In the genomic region with DNA sequence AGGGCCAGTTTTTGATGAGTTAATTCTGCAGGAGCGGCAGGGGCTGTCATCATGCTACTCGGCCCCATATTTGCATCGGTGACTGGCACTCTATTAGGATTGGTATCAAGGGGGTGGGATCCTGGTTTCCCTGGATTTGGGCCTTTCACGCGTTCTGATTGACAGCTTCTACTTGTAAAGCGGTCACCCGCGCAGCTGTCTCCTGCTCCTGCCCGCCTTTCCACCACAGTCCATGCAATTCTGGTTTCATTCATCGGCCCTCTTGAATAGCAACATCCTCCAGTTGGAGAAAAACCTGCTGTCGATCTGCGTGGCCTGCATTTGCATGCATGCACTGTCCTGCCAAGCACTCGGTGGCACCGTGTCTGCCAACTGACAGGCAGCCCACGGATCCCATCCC, we compare ENCODE assay signal across 12 mouse cellular contexts.
A peak's percentile ranks its signal among the peaks of the same experiment; 100 is the strongest.
DNase-seq lines count a peak whose midpoint lies in the region; ATAC-seq and TF ChIP-seq lines count a peak whose summit lies in the region.
"Had no signal": no experiment of that assay in that cellular context is flagged by ENCODE, and none has a peak within 500 bp of the region (broad histone marks: within the 10 kb centered on the region; RNA-seq: fewer than 3 reads in every experiment).

No protein-coding gene starts in this region.

- DNase-seq in layer of hippocampus, postnatal 14 days (ENCODE audit: low spot score in 2 of 2): peak; percentile 16 to 26
- DNase-seq in layer of hippocampus, postnatal 36 days: no peak
- peak; percentile 16 for DNase-seq in embryonic facial prominence, embryonic 10.5 days (ENCODE audit: low spot score)
- peak; percentile 48 for DNase-seq in forebrain, postnatal 0 days
- DNase-seq in gastrocnemius, postnatal 14 days: no peak
- no peak for DNase-seq in kidney, postnatal 36 days
- DNase-seq in cerebellum, postnatal 4 days (ENCODE audit: low spot score in 2 of 2): no peak
- DNase-seq: cerebellum, adult 8-10 months; lung, adult 2 months had no signal

- H3K27ac ChIP-seq in embryonic facial prominence, embryonic 10.5 days (replicated peaks): no peak overlapping the region
- no peak overlapping the region for H3K27ac ChIP-seq in forebrain, postnatal 0 days (ENCODE audit: low read depth, low read length)
- H3K27ac ChIP-seq in midbrain, embryonic 12.5 days (replicated peaks): peak overlapping the region; percentile 60
- H3K27ac ChIP-seq: embryonic facial prominence, embryonic 15.5 days; heart, embryonic 10.5 days had no signal

- WGBS in embryonic facial prominence, embryonic 10.5 days: 67% methylated on average over 15 of the region's 15 CpGs
- 13% methylated on average over 15 of the region's 15 CpGs for WGBS in forebrain, postnatal 0 days
- WGBS in midbrain, embryonic 12.5 days: 17% methylated on average over 15 of the region's 15 CpGs

- peak overlapping the region; percentile 23 for H3K4me2 ChIP-seq in forebrain, postnatal 0 days (ENCODE audit: low read depth)
- peak overlapping the region; percentile 30 for H3K4me2 ChIP-seq in midbrain, embryonic 12.5 days (replicated peaks)
- H3K4me2 ChIP-seq: embryonic facial prominence, embryonic 15.5 days had no signal

- intact Hi-C loops in gastrocnemius, postnatal 14 days (cut with DNase I; ENCODE audit: low total_unique reads): no loop called here

- H3K27me3 ChIP-seq in embryonic facial prominence, embryonic 10.5 days (replicated peaks; ENCODE audit: low read depth, poor library complexity, severe bottlenecking): peaks cover 12% of the 10 kb centered on the region; the same call in 1 of the 2 replicates
- H3K27me3 ChIP-seq in forebrain, postnatal 0 days (ENCODE audit: insufficient read depth, low read length): no peaks in the 10 kb centered on the region
- H3K27me3 ChIP-seq in midbrain, embryonic 12.5 days: peaks cover 41% of the 10 kb centered on the region
- H3K27me3 ChIP-seq: embryonic facial prominence, embryonic 15.5 days had no signal

- no peak overlapping the region for H3K9ac ChIP-seq in forebrain, postnatal 0 days
- no peak overlapping the region for H3K9ac ChIP-seq in midbrain, embryonic 12.5 days (replicated peaks)
- H3K9ac ChIP-seq: embryonic facial prominence, embryonic 15.5 days had no signal

- no peak overlapping the region for H3K4me3 ChIP-seq in embryonic facial prominence, embryonic 10.5 days
- no peak overlapping the region for H3K4me3 ChIP-seq in forebrain, postnatal 0 days (ENCODE audit: low read depth, low read length)
- H3K4me3 ChIP-seq in midbrain, embryonic 12.5 days: no peak overlapping the region
- H3K4me3 ChIP-seq: embryonic facial prominence, embryonic 15.5 days; heart, embryonic 10.5 days had no signal

- H3K36me3 ChIP-seq in embryonic facial prominence, embryonic 10.5 days (replicated peaks): no peaks in the 10 kb centered on the region
- H3K36me3 ChIP-seq in forebrain, postnatal 0 days (ENCODE audit: insufficient read depth): no peaks in the 10 kb centered on the region
- no peaks in the 10 kb centered on the region for H3K36me3 ChIP-seq in midbrain, embryonic 12.5 days
- H3K36me3 ChIP-seq: embryonic facial prominence, embryonic 15.5 days; heart, embryonic 10.5 days had no signal

- H3K4me1 ChIP-seq in embryonic facial prominence, embryonic 10.5 days: 0 out of 2 replicates have a peak, but pooled peaks cover 3% of the 10 kb centered on the region
- H3K4me1 ChIP-seq in forebrain, postnatal 0 days (ENCODE audit: insufficient read depth): no peaks in the 10 kb centered on the region
- H3K4me1 ChIP-seq in midbrain, embryonic 12.5 days: peaks cover 5% of the 10 kb centered on the region
- H3K4me1 ChIP-seq: embryonic facial prominence, embryonic 15.5 days; heart, embryonic 10.5 days had no signal

- H3K9me3 ChIP-seq in embryonic facial prominence, embryonic 10.5 days: no peaks in the 10 kb centered on the region
- no peaks in the 10 kb centered on the region for H3K9me3 ChIP-seq in forebrain, postnatal 0 days (ENCODE audit: low read length)
- no peaks in the 10 kb centered on the region for H3K9me3 ChIP-seq in midbrain, embryonic 12.5 days
- H3K9me3 ChIP-seq: embryonic facial prominence, embryonic 15.5 days; heart, embryonic 10.5 days had no signal

- no peak for TF ChIP-seq CTCF in forebrain, postnatal 0 days (IDR thresholded peaks at IDR 0.05; ENCODE audit: low read depth)

- ATAC-seq in forebrain, postnatal 0 days: peak; percentile 89
- ATAC-seq in midbrain, embryonic 12.5 days (ENCODE audit: low FRiP score, low read depth): peak; percentile 95

Comparison
In these comparisons a context has a peak if more than half of its experiments do, and no peak if none do; other contexts are left out.
1. DNase-seq: peak in layer of hippocampus, postnatal 14 days (2 of 2), embryonic facial prominence, embryonic 10.5 days (single experiment) and forebrain, postnatal 0 days (single experiment); none in layer of hippocampus, postnatal 36 days (0 of 2), gastrocnemius, postnatal 14 days (single experiment), kidney, postnatal 36 days (0 of 2) and cerebellum, postnatal 4 days (0 of 2).